Mouse (Mus musculus) heart, adult 2 months (tissue): ENCODE data around the gene Cd209d.

Source experiments
- CTCF ChIP-seq: fragments of 200-600 bp; IDR thresholded peaks from 2 replicates; pipeline ENCODE4 v1.8.1; 2022; ENCODE audit warnings: antibody characterized with exemption, mild to moderate bottlenecking, moderate library complexity
- EP300 ChIP-seq: fragments of 200-500 bp; IDR thresholded peaks from 2 replicates; pipeline ENCODE4 v1.6.1; 2011; ENCODE audit warnings: low read depth, low read length, control low read depth; ENCODE audit not compliant: insufficient read depth
- POLR2A ChIP-seq: fragments of 200-500 bp; IDR thresholded peaks from 2 replicates; pipeline ENCODE4 v1.6.1; 2011; ENCODE audit warnings: mild to moderate bottlenecking, low read depth, low read length, control low read depth; ENCODE audit not compliant: insufficient read depth

GRCm38 (mm10) chr8:3878455-3878854, at the start of gene Cd209d:
- TF ChIP-seq POLR2A (no peak), EP300 (no peak), CTCF (no peak)
